Mouse (Mus musculus): ENCODE results near the gene Angptl7. TPM values are rescaled to one million over a fixed set of nuclear protein-coding genes. Genes with fewer than 3 reads are reported as not detected.

The Angptl7 gene
- total RNA-seq, 4 experiments from 2014 or later: 0.87 to 2.9 (median 1.4) TPM

DNA sequence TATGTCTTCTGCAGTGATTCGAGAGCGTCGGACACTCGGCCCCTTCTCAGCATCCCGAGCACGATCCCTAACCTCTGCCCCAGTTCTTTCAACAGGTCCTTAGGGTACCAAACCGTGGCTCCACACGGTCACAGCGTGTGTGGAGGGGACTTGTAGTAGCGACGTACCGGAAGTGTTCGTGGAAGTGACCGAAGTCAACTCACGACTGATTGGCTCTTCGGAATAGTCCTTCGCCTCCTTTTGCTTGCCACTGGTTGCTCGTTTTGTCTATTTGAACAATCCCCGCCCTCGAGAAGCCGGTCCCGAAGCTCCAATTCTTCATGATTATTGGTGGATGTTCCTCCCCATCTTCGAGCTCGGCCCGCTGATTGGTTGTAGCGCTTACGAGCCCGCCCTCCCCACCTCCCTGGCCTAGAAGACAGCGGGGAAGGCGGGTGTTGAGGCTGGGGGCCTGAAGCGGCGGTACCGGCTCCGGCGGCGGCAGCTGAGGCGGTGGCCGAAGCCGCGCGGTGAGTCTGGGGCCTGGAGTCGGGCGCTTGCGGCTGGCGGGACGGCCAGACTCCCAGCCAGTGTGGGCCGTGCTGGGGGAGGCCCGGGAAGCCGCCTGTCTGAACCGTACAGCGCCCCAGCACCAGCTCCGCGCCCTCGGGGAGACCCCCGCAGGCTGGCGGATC, 51.9 kb downstream of the Angptl7 start, which contains the start of gene Mtor:
Mtor (plus strand) TSS at position 433 of the 674 bp plus-strand sequence.
- peak; percentile 97 for DNase-seq

Other genes with a start within 250 kb of the Angptl7 start
- gene Disp3, start 212.5 kb downstream of the Angptl7 start, total RNA-seq (2022): under 1 TPM; 0.42 to 0.68 (median 0.66) TPM
- gene Ubiad1, start 55.7 kb downstream of the Angptl7 start, total RNA-seq (2022): 10 to 100 TPM; 17.1 to 20.4 (median 17.8) TPM
- 10 to 100 TPM; 74.2 to 82.1 (median 79.3) TPM for gene Mtor, start 51.8 kb downstream of the Angptl7 start, total RNA-seq (2022)
- 10 to 100 TPM; 42.4 to 58.8 (median 51.5) TPM for gene Exosc10, start 58.0 kb upstream of the Angptl7 start, total RNA-seq (2022)
- 10 to 100 TPM; 67.4 to 91.6 (median 76.2) TPM for gene Srm, start 91.0 kb upstream of the Angptl7 start, total RNA-seq (2022)
- 1 to 10 TPM; 1.5 to 2.6 (median 1.6) TPM for gene Masp2, start 102.1 kb upstream of the Angptl7 start, total RNA-seq (2022)
- gene Tardbp, start 126.6 kb upstream of the Angptl7 start, total RNA-seq (2022): 100 to 1,000 TPM; 216 to 285 (median 243) TPM
- gene Gm572, start 142.9 kb upstream of the Angptl7 start, total RNA-seq (2022): not detected